In genomic region chr8:105165191-105165590, GRCm38 (mm10) we compare ENCODE assay signal across 22 mouse cellular contexts. TPM values are rescaled to one million over a fixed set of nuclear protein-coding genes. Genes with fewer than 3 reads are reported as not detected.
DNase-seq lines count a peak whose midpoint lies in the region; ATAC-seq and TF ChIP-seq lines count a peak whose summit lies in the region.
"Had no signal": no experiment of that assay in that cellular context is flagged by ENCODE, and none has a peak within 500 bp of the region (broad histone marks: within the 10 kb centered on the region; RNA-seq: fewer than 3 reads in every experiment).

No protein-coding gene starts in this region.

- peak; percentile 52; the same call in 1 of the 2 replicates for ATAC-seq in kidney, embryonic 16.5 days (ENCODE audit: low FRiP score, low TSS enrichment)
- ATAC-seq in limb, embryonic 14.5 days (ENCODE audit: low FRiP score, low read depth), result no peak
- ATAC-seq: forebrain, postnatal 0 days; liver, postnatal 0 days had no signal

- no peaks in the 10 kb centered on the region for H3K9me3 ChIP-seq in kidney, embryonic 16.5 days (ENCODE audit: low read length)
- H3K9me3 ChIP-seq in embryonic facial prominence, embryonic 10.5 days, result no peaks in the 10 kb centered on the region
- H3K9me3 ChIP-seq in limb, embryonic 14.5 days (ENCODE audit: control insufficient read depth, low read length), result no peaks in the 10 kb centered on the region
- H3K9me3 ChIP-seq: hindbrain, embryonic 12.5 days; neural tube, embryonic 13.5 days had no signal

- no peaks in the 10 kb centered on the region for H3K27me3 ChIP-seq in kidney, embryonic 16.5 days (ENCODE audit: insufficient read depth, low read length)
- peaks cover 9% of the 10 kb centered on the region; the same call in 1 of the 2 replicates for H3K27me3 ChIP-seq in embryonic facial prominence, embryonic 10.5 days (replicated peaks; ENCODE audit: low read depth, poor library complexity, severe bottlenecking)
- no peaks in the 10 kb centered on the region for H3K27me3 ChIP-seq in limb, embryonic 14.5 days (ENCODE audit: control insufficient read depth, insufficient read depth, low read length)
- H3K27me3 ChIP-seq: CH12.LX; hindbrain, embryonic 12.5 days; neural tube, embryonic 13.5 days had no signal

- TF ChIP-seq CTCF in layer of hippocampus, adult 2 months (conservative IDR thresholded peaks at IDR 0.05), result no peak

- no peak overlapping the region for H3K4me3 ChIP-seq in kidney, embryonic 16.5 days (ENCODE audit: low read length)
- peak overlapping the region; percentile 30; the same call in 1 of the 2 replicates for H3K4me3 ChIP-seq in embryonic facial prominence, embryonic 10.5 days
- H3K4me3 ChIP-seq in limb, embryonic 14.5 days (replicated peaks; ENCODE audit: low read length), result no peak overlapping the region
- H3K4me3 ChIP-seq in layer of hippocampus, adult 2 months, result no peak overlapping the region
- H3K4me3 ChIP-seq: hindbrain, embryonic 12.5 days; neural tube, embryonic 13.5 days had no signal

- WGBS in kidney, embryonic 16.5 days, result 47% methylated on average over 2 of the region's 2 CpGs
- WGBS in embryonic facial prominence, embryonic 10.5 days, result 85% methylated on average over 2 of the region's 2 CpGs
- WGBS in limb, embryonic 14.5 days, result 95% methylated on average over 2 of the region's 2 CpGs

- H3K36me3 ChIP-seq in kidney, embryonic 16.5 days (ENCODE audit: insufficient read depth, low read length), result no peaks in the 10 kb centered on the region
- H3K36me3 ChIP-seq in embryonic facial prominence, embryonic 10.5 days (replicated peaks), result no peaks in the 10 kb centered on the region
- H3K36me3 ChIP-seq in limb, embryonic 14.5 days (ENCODE audit: control insufficient read depth, insufficient read depth, low read length), result no peaks in the 10 kb centered on the region
- H3K36me3 ChIP-seq: hindbrain, embryonic 12.5 days; neural tube, embryonic 13.5 days had no signal

- DNase-seq in kidney, postnatal 10 days, result no peak
- peak; percentile 54 for DNase-seq in adrenal gland, postnatal 10 days
- no peak for DNase-seq in embryonic facial prominence, embryonic 10.5 days (ENCODE audit: low spot score)
- no peak for DNase-seq in limb, embryonic 14.5 days (ENCODE audit: low spot score)
- DNase-seq in layer of hippocampus, adult 2 months (ENCODE audit: low spot score in 2 of 2), result no peak
- no peak for DNase-seq in right cerebral cortex, postnatal 25 days
- DNase-seq: cerebellum, postnatal 36 days; forebrain, postnatal 0 days; gastrocnemius, postnatal 14 days; kidney, adult 18-20 months; left cerebral cortex, postnatal 4 days; liver, postnatal 0 days; midbrain, embryonic 14.5 days; right cerebral cortex, adult 18-20 months; thymus, adult 18-20 months had no signal

- no peak overlapping the region for H3K4me2 ChIP-seq in kidney, embryonic 16.5 days (replicated peaks; ENCODE audit: low read depth, low read length)
- H3K4me2 ChIP-seq in limb, embryonic 14.5 days (replicated peaks; ENCODE audit: low read depth, low read length, severe bottlenecking), result peak overlapping the region; percentile 15; the same call in 1 of the 2 replicates
- H3K4me2 ChIP-seq: hindbrain, embryonic 12.5 days; neural tube, embryonic 13.5 days had no signal

- H3K4me1 ChIP-seq in kidney, embryonic 16.5 days (ENCODE audit: insufficient read depth, low read length), result peaks cover 13% of the 10 kb centered on the region
- peaks cover 49% of the 10 kb centered on the region for H3K4me1 ChIP-seq in embryonic facial prominence, embryonic 10.5 days
- H3K4me1 ChIP-seq in limb, embryonic 14.5 days (ENCODE audit: control insufficient read depth, insufficient read depth, low read length), result peaks cover 29% of the 10 kb centered on the region

- peak overlapping the region; percentile 40; the same call in 1 of the 2 replicates for H3K27ac ChIP-seq in kidney, embryonic 16.5 days (ENCODE audit: low read length)
- peak overlapping the region; percentile 88 for H3K27ac ChIP-seq in embryonic facial prominence, embryonic 10.5 days (replicated peaks)
- H3K27ac ChIP-seq in limb, embryonic 14.5 days (replicated peaks; ENCODE audit: low read depth, low read length), result peak overlapping the region; percentile 79
- no peak overlapping the region for H3K27ac ChIP-seq in layer of hippocampus, adult 2 months
- H3K27ac ChIP-seq: hindbrain, embryonic 12.5 days; macrophage; neural tube, embryonic 13.5 days had no signal

- no peak for TF ChIP-seq POLR2A in limb, embryonic 14.5 days (IDR thresholded peaks at IDR 0.05; ENCODE audit: borderline replicate concordance, extremely low read depth, insufficient read depth, insufficient read length)

- no peak overlapping the region for H3K9ac ChIP-seq in kidney, embryonic 16.5 days (replicated peaks; ENCODE audit: low read length)
- H3K9ac ChIP-seq in limb, embryonic 14.5 days (ENCODE audit: low read depth, low read length, severe bottlenecking), result no peak overlapping the region
- H3K9ac ChIP-seq: forebrain, postnatal 0 days; hindbrain, embryonic 12.5 days; liver, postnatal 0 days; neural tube, embryonic 13.5 days had no signal

RNA-seq across cellular contexts. Expression of gene Cbfb, which starts 5.3 kb away (rescaled TPM):
- polyA plus RNA-seq in kidney, embryonic 16.5 days (2015; fragmentation: Nextera tagmentation; extraction: Ambion mirVana), result 59.9 and 63.5 TPM in 2 replicates
- 10 to 100 TPM; 47.2 to 50.2 TPM for total RNA-seq in adrenal gland, postnatal 10 days (2021)
- 67.5 and 73.2 TPM in 2 replicates for polyA plus RNA-seq in embryonic facial prominence, embryonic 10.5 days (2016; fragmentation: Nextera tagmentation; extraction: Ambion mirVana)
- 75.2 and 82.4 TPM in 2 replicates for polyA plus RNA-seq in limb, embryonic 14.5 days (2012; rRNA removed)
- polyA plus RNA-seq in limb, embryonic 14.5 days (2014; fragmentation: Nextera tagmentation; extraction: Ambion mirVana), result 101 and 119 TPM in 2 replicates
- total RNA-seq in layer of hippocampus, adult 2 months (2021), result 10 to 100 TPM; 20.0 to 20.4 TPM

RNA-seq across cellular contexts. Expression of gene Ces4a, which starts 33.6 kb away (rescaled TPM):
- not detected in 2 replicates for polyA plus RNA-seq in kidney, embryonic 16.5 days (2015; fragmentation: Nextera tagmentation; extraction: Ambion mirVana)
- total RNA-seq in adrenal gland, postnatal 10 days (2021), result not detected
- polyA plus RNA-seq in embryonic facial prominence, embryonic 10.5 days (2016; fragmentation: Nextera tagmentation; extraction: Ambion mirVana), result not detected in 2 replicates
- 0.05 TPM in 1 of 2 replicates, not detected in the other for polyA plus RNA-seq in limb, embryonic 14.5 days (2012; rRNA removed)
- not detected in 2 replicates for polyA plus RNA-seq in limb, embryonic 14.5 days (2014; fragmentation: Nextera tagmentation; extraction: Ambion mirVana)
- total RNA-seq in layer of hippocampus, adult 2 months (2021), result not detected
- total RNA-seq: CH12.LX; gastrocnemius, postnatal 14 days; layer of hippocampus, postnatal 25 days; left cerebral cortex, postnatal 4 days had no signal
- polyA plus RNA-seq: forebrain, postnatal 0 days; heart, embryonic 14.5 days; hindbrain, embryonic 12.5 days; macrophage; midbrain, embryonic 14.5 days; neural tube, embryonic 13.5 days had no signal

RNA-seq across cellular contexts. Expression of gene D230025D16Rik, which starts 59.8 kb away (rescaled TPM):
- polyA plus RNA-seq in kidney, embryonic 16.5 days (2015; fragmentation: Nextera tagmentation; extraction: Ambion mirVana), result 26.9 and 27.6 TPM in 2 replicates
- total RNA-seq in adrenal gland, postnatal 10 days (2021), result 10 to 100 TPM; 32.3 to 35.6 TPM
- polyA plus RNA-seq in embryonic facial prominence, embryonic 10.5 days (2016; fragmentation: Nextera tagmentation; extraction: Ambion mirVana), result 25.9 and 27.1 TPM in 2 replicates
- 30.1 and 32.8 TPM in 2 replicates for polyA plus RNA-seq in limb, embryonic 14.5 days (2012; rRNA removed)
- polyA plus RNA-seq in limb, embryonic 14.5 days (2014; fragmentation: Nextera tagmentation; extraction: Ambion mirVana), result 27.3 and 31.5 TPM in 2 replicates
- total RNA-seq in layer of hippocampus, adult 2 months (2021), result 10 to 100 TPM; 38.9 to 39.2 TPM
